Mouse (Mus musculus) Muller cell, postnatal 12 days (primary cell): ENCODE results near the gene BC051665.

Experiments
- DNase-seq: peaks from one replicate; pipeline ENCODE4 v3.0.0-alpha.2; 2015; ENCODE audit errors: inconsistent ontology term

BC051665 gene

GRCm38 (mm10) chr13:60786264-60786663, at the start of gene BC051665:
Gene BC051665 (minus strand): TSS chr13:60786364.
- no peak for DNase-seq

GRCm38 (mm10) chr13:60826052-60826451, 39.9 kb upstream of the BC051665 start:
- DNase-seq = no peak

DNA sequence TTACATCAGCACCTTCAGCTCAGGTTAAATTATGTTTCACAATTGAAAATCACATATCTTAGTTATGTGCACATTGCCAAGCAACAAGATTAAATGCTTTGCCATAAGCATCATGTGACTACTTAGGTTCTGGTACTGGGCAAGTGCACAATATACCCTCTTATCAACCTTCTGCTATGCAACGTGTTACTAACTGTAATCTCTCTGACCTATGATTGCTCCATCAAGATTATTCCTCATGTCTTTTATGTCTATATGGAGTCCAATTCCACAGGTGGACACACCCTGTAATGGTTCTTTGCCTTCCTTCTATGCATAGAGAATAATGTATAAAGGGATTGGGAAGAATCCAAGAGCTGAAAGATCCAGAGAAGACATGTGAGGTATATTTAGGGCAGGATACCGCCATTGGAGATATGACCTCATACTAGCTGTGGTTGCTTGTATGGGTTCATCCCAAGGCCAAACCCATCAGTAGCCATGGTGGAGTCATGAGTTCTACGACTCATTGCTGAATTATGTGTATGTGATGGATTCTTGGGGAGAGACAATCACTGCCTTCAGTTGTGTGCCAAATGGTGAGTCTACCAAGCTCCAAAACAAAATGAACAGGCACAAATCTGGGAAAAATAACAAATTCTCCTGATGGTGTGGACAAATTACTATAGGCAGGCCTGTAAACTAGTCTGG, 34.5 kb upstream of the BC051665 start:
- peak; percentile 80 for DNase-seq

DNA sequence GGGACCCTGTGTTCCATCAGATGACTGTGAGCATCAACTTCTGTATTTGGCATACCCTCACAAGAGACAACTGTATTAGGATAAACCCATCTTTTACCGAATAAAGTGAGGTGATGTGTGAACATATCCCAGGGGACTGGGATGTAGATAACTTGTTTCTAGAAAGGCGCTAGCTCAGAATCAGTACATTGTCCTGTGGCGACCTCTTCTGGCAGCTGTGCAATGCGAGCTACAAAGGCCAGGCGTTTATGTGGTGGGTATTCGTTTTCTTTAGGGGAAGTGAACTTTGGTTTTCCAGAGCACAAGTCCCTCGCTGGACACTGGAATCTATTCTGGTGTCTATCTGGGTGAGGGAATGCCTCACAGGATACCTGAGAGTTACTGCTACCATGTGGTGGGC, 33.3 kb upstream of the BC051665 start:
- DNase-seq = peak; percentile 26

GRCm38 (mm10) chr13:60813722-60814121, 27.6 kb upstream of the BC051665 start:
- no peak for DNase-seq

- no peak for DNase-seq
These were observed 26.6 kb upstream of the BC051665 start for GRCm38 (mm10) chr13:60812768-60813167.

DNA sequence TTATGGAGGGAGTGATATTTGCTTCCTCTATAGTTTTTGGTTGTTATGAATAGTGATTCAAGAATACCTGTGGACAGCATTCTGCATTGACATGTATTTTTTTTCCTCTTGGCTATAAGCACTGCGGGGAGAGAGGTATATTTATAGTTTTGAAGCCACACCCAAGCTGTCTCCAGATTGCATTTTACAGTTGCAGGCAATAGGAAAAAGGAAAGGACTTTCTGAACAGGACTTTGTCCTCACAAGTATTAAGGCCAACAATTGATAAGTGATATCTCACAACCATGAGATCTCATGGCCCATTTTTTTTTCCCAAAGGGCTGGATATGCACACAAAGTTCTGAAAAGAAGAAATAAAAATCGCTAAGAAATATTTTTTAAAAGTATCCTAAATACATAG, 23.5 kb upstream of the BC051665 start:
- no peak for DNase-seq

DNA sequence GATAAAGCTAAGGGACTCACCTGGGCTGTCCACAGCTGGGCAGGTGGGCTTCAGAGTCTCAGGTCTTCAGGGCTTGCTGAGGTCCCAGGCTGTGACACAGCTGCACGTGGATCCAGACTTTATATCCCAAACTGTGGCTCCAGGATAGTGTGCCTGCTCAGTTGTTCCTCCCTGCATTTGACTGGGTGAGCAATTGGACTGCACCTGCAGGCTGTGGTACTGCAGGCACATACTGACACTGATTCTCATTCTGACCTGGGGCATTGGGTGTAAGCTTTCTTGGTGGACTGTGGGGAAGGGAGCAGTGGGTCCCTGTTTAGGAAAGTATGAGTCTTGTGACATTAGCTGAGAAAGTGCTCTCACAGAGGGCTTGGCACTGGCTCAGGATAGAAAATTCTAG, 16.6 kb upstream of the BC051665 start, which contains the start of gene Ctsll3:
Gene Ctsll3, minus strand, starts transcription at position 101 of the 400 bp plus-strand sequence.
- no peak for DNase-seq

DNA sequence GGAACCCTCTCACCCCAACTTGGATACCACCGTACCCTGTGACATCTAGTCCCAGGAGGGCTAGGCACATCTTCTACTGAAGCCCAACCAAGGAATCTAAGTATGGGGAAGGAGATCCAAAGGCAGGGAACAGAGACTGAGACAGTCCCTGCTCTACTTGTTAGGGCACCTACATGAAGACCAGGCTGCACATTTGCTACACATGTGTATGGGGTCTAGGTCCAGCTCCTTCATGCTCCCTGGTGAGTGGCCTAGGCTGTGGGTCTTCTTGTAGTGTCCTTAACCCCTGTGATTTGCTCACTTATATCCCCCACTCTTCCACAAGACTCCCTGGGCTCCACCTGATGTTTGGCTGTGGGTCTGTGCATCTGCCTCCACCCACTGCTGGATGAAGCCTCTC, 3.3 kb upstream of the BC051665 start:
- no peak for DNase-seq

DNA sequence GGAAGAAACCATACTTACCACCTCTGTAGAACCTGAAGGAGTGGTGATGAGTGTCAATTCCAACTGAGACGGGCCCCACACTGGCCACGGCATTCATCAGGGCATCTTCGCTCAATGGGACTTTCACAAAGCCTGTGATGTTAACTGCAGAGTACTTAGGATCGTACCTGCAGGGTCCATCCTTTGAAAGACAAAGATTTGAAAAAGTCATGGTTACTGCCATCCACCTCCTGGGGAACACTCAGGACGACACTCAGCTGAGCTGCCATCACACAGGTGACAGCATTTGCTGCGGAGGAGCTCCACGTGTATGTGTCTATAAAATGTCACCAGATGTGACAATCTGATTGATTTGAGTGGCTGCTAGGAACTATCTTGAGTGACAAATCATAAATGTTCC, 2.9 kb downstream of the BC051665 start:
- DNase-seq = no peak

DNA sequence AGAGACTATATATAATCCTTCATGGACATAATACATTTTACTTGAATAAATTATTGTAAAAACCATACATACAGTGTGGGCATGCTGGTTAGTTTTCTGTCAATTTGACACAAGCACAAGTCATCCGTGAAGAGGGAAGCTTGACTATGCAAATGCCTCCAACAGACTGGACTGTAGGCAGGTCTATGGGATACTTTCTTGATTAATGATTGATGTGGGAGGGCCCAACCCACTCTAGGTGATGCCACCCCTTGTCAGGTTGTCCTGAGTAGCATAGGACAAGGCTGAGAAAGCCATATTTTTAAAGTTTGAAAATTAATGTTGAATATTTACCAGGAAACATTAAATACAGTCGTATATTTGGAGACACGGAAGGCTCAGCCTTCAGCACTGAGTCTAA, 5.6 kb downstream of the BC051665 start:
- no peak for DNase-seq

GRCm38 (mm10) chr13:60761161-60761560, 25.0 kb downstream of the BC051665 start:
- no peak for DNase-seq

DNA sequence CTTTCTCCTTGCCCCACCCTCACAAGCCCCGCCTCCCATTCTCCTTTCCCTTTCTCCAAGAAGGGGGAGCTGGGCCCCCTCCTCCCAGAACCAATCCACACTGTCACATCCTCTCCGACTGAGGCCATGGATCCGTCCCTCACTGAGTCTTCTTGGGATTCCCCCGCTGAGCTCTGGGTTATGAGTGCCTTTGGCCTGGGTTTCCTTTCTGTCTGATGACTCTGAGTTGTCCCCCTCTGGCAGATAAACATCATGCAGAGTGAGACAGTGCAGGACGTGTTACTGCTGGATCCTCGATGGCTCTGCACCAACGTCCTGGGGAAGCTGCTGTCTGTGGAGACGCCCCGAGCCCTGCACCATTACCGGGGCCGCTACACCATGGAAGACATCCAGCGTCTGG, 25.8 kb downstream of the BC051665 start:
- DNase-seq = no peak

DNA sequence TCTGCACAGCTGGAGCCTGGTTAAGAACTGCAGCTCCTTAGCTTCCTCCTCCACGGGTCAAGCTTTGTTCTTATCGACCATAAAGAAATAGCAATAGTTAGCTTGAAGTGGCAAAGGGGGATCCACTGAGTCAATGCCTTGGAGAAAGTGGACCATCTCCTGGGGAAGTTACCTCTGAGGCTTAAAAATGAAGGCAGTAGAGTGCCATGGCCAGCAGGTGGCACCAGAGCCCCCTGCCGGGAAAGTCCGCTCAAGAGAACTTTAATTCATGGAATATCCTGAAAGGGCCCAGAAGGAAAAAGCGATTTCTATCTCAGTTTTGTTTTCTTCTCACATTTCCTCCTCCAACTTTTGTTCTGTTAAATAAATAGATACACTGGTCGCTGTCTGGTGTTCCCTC, 27.0 kb downstream of the BC051665 start:
- DNase-seq = peak; percentile 46

DNA sequence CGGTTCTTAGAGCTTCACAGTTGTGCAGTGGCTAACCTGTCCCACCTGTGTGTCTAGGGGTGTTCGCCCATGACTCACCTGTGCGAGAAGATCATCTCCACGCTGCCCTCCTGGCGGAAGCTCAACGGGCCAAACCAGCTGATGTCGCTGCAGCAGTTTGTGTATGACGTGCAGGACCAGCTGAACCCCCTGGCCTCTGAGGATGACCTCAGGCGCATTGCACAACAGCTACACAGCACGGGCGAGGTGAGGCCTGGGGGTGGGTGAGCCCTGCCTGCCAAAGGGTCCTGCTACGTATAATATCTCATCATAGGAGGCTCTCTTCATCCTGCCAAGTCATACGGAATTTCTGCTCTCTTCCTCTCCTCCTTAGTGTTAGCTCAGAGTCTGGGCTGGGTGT, 28.9 kb downstream of the BC051665 start:
- no peak for DNase-seq

- DNase-seq = no peak
These were observed 30.9 kb downstream of the BC051665 start for GRCm38 (mm10) chr13:60755251-60755650.

GRCm38 (mm10) chr13:60753216-60753615, 32.9 kb downstream of the BC051665 start:
- DNase-seq = no peak

DNA sequence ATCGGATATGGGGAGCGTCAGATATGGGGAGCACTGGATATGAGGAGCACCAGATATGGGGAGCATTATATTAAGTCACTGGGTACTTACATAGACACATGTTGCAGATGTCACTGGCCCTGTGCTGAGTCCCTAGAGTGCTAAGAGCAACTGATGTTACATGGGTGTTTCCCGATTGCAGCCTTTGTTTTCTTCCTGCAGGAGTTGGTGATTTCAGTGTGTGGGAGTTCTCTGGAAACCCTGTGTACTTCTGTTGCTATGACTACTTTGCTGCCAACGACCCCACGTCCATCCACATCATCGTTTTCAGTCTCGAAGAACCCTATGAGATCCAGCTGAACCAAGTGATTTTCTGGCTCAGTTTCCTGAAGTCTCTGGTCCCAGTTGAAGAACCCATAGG, 35.2 kb downstream of the BC051665 start:
- no peak for DNase-seq

DNA sequence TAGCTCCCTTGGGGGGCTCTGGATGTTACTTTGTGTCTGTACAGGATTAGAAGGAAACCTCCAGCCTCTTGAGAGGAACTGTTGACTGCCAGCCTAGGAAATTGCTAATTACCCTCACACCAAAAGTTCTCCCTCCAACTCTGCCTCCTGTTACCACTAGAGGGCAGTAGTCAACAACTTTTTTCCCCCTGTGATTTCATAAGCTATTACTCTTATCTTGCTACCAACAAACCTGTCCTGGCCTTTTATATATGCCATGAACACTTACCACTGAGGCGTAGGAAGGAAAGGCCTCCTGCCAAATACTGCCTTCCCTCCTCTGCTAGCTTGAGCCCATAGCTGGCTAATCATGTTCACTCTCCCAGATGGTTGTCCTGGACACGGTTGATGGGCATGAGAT, 37.6 kb downstream of the BC051665 start:
- no peak for DNase-seq

DNA sequence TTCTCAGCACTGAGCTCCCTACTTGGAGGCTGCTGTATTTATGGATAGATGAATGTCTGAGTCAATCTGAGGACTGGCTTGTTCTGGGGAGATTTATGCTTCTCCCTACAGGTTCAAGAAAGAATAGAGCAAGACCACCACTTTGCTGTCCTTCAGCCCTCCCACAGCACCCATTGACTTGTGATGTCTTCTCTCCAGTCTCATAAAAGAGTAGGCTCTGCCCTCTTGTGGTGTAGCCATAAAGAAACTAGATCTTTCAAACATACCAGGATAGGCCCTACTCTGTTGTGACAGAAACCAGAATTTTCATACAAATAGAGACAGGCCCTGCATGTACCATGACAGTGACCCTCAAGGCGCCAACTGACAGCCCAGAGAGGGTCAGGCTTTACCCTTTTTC, 39.0 kb downstream of the BC051665 start:
- no peak for DNase-seq

DNA sequence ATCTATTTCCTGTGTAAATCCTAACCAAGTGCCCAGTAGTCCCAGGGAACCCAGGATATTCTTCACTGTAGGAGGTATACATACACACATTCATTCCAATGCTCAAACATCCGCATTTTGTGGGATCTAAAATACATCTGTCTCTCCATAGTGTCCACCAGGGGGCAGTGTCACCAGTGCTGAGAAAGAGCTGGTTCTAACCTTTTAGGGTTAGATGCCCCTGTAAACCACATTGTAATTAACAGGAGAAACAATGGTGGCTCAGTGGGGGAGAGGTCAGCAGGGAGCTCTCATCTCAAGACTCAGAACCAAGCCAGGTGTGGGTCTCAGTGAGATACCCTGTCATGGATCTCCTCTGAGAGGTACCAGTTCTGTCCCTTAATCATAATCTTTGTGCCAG, 39.9 kb downstream of the BC051665 start:
- DNase-seq = no peak

DNA sequence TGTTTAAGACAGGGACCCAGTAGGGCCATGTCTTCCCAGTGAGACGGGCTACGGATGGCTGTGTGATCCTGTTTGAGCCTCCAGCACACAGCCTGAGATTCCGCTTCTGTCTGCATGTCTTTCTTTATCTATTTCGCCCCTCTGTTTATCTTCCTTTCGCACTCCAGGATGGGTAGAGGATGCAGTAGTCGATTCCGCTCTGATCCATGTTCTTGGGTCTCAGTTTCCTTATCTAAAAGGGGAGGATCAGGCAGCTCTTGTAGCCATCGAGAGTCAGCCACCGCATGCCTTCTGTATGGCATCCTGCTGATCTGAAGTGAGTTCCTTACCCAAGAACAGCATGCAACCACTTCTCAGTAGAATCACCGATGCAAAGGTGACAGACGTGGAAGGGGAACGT, 40.8 kb downstream of the BC051665 start:
- no peak for DNase-seq

GRCm38 (mm10) chr13:60744736-60745135, 41.4 kb downstream of the BC051665 start:
- DNase-seq = no peak

DNA sequence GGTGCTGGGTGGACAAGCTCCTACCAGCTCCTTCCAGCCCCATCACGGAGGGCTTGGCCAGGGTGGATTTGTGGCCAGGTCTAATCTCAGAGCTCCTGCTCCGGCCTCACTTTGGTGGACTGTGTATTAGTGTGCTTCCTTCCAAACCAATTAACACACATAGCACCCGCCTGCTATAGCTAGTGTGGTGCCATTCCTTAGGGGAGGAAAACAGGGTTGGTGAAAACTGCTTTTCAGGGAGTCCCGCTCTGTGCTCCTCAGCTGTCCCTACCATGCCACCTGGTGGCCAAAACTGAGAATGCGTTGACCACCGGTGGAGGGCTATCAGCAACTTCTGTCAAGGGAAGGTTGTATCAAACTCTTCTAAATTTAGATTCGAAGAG, 42.1 kb downstream of the BC051665 start:
- DNase-seq = peak; percentile 48
